Mouse (Mus musculus): ENCODE results near the gene Gjc2.

DNA sequence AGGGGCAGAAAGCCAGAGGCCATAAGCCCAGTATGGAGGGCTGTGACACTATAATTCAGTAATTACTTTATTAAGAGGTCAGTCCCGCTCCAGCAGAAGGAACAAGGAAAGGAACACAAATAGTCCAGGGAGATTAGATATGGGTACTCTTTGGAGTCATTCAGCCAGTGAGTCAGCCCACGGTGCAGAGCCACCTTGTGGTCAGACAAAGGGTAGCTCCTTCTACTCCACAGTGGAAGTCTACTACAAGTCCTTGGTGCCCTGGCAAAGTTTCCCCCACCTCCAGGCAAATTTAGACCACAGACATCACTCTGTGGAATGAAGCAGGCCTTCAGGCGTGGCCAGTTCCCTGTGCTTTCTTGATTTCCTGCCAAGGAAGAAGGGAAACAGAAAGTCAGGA lies 808 bp upstream of the Gjc2 start:
- TF ChIP-seq GATA1 (IDR thresholded peaks at IDR 0.05; ENCODE audit: borderline replicate concordance, low read length) (no peak), FLI1 (IDR thresholded peaks at IDR 0.05; ENCODE audit: low read length) (no peak)

All from megakaryocyte, embryonic 14.5 days (primary cell).